Mouse (Mus musculus): ENCODE results near the gene Ints14. TPM values are rescaled to one million over a fixed set of nuclear protein-coding genes. Genes with fewer than 3 reads are reported as not detected.

Ints14 gene
- 47.4 and 50.3 TPM in 2 replicates for polyA plus RNA-seq (2012; rRNA removed)

GRCm38 (mm10) chr9:64960117-64960977, at the start of gene Ints14:
Gene Ints14 (plus strand): TSS chr9:64960905.

GRCm38 (mm10) chr9:64951161-64951657, 9.5 kb upstream of the Ints14 start, which contains the start of gene Slc24a1:
Gene Slc24a1 (minus strand): TSS chr9:64951607.

GRCm38 (mm10) chr9:65020991-65021886, 60.5 kb downstream of the Ints14 start, which contains the start of gene Hacd3:
Gene Hacd3 (minus strand): TSS chr9:65021693.

GRCm38 (mm10) chr9:65032269-65033108, 71.8 kb downstream of the Ints14 start, which contains the start of gene Dpp8:
Gene Dpp8 (plus strand): TSS chr9:65032414.

Other genes starting within 250 kb of the Ints14 start
- 257 and 265 TPM in 2 replicates for gene Rab11a, start 223.1 kb upstream of the Ints14 start, polyA plus RNA-seq (2012; rRNA removed)
- 10.6 and 10.7 TPM in 2 replicates for gene Dennd4a, start 149.6 kb upstream of the Ints14 start, polyA plus RNA-seq (2012; rRNA removed)
- gene Slc24a1, start 9.3 kb upstream of the Ints14 start, polyA plus RNA-seq (2012; rRNA removed), result 0.06 and 0.08 TPM in 2 replicates
- 72.6 and 83.1 TPM in 2 replicates for gene Hacd3, start 60.8 kb downstream of the Ints14 start, polyA plus RNA-seq (2012; rRNA removed)
- gene Dpp8, start 71.5 kb downstream of the Ints14 start, polyA plus RNA-seq (2012; rRNA removed), result 44.6 and 54.9 TPM in 2 replicates
- gene Igdcc4, start 140.6 kb downstream of the Ints14 start, polyA plus RNA-seq (2012; rRNA removed), result 20.1 and 28.0 TPM in 2 replicates
- 48.4 and 84.2 TPM in 2 replicates for gene Igdcc3, start 180.3 kb downstream of the Ints14 start, polyA plus RNA-seq (2012; rRNA removed)
- 3.5 and 4.8 TPM in 2 replicates for gene Parp16, start 234.4 kb downstream of the Ints14 start, polyA plus RNA-seq (2012; rRNA removed)